Mouse (Mus musculus): ENCODE results near the gene Kif4. TPM values are rescaled to one million over a fixed set of nuclear protein-coding genes. Genes with fewer than 3 reads are reported as not detected.
A peak's percentile ranks its signal among the peaks of the same experiment; 100 is the strongest.

The Kif4 gene
- total RNA-seq (2021) (under 1 TPM; 0.23 to 0.45 TPM), polyA plus RNA-seq (2012; rRNA removed) (0.16 and 0.18 TPM in 2 replicates)
- long read RNA-seq, result 0 reads

GRCm38 (mm10) chrX:100625546-100625801, at the start of gene Kif4:
Gene Kif4 (plus strand): TSS chrX:100625737.
- no peak for DNase-seq
- TF ChIP-seq CTCF (IDR thresholded peaks at IDR 0.05) (no peak), EP300 (IDR thresholded peaks at IDR 0.05; ENCODE audit: insufficient read depth, low read depth, low read length) (no peak), POLR2A (IDR thresholded peaks at IDR 0.05; ENCODE audit: insufficient read depth, low read depth, low read length) (no peak)
- peak within 1 kb of the TSS; percentile 68 for H3K9ac ChIP-seq (ENCODE audit: low read depth, low read length)
- H3K36me3 ChIP-seq (ENCODE audit: control insufficient read depth, insufficient read depth, low read length), result no peaks in the 10 kb centered on the region
- 13% methylated on average over 3 of the region's 3 CpGs for WGBS
- H3K4me3 ChIP-seq, result peak within 1 kb of the TSS; percentile 60
- no peaks in the 10 kb centered on the region for H3K27me3 ChIP-seq (ENCODE audit: control insufficient read depth, insufficient read depth, low read length)
- H3K79me2 ChIP-seq (replicated peaks; ENCODE audit: control insufficient read depth, insufficient read depth, low read length), result no peaks in the 10 kb centered on the region
- intact Hi-C loops (cut with DNase I), result no loop called here
- no peaks in the 10 kb centered on the region for H3K4me1 ChIP-seq (ENCODE audit: control insufficient read depth, insufficient read depth, low read length)
- peak within 1 kb of the TSS; percentile 72 for H3K27ac ChIP-seq

- Histone ChIP-seq H3K9ac (ENCODE audit: low read depth, low read length) (no peak within 1 kb of the TSS), H3K27me3 (ENCODE audit: control insufficient read depth, insufficient read depth, low read length) (no peaks in the 10 kb centered on the region), H3K4me1 (ENCODE audit: control insufficient read depth, insufficient read depth, low read length) (no peaks in the 10 kb centered on the region), H3K79me2 (replicated peaks; ENCODE audit: control insufficient read depth, insufficient read depth, low read length) (no peaks in the 10 kb centered on the region), H3K36me3 (ENCODE audit: control insufficient read depth, insufficient read depth, low read length) (no peaks in the 10 kb centered on the region), H3K4me3 (no peak within 1 kb of the TSS), H3K27ac (no peak within 1 kb of the TSS)
- intact Hi-C loops (cut with DNase I), result no loop called here
- DNase-seq, result no peak
- WGBS, result 56% methylated on average over 4 of the region's 4 CpGs
- no peak for TF ChIP-seq CTCF (IDR thresholded peaks at IDR 0.05)
These were observed 30.7 kb upstream of the Kif4 start, which contains the start of gene P2ry4 for GRCm38 (mm10) chrX:100594791-100595190. Gene P2ry4 (minus strand): TSS chrX:100594869.

DNA sequence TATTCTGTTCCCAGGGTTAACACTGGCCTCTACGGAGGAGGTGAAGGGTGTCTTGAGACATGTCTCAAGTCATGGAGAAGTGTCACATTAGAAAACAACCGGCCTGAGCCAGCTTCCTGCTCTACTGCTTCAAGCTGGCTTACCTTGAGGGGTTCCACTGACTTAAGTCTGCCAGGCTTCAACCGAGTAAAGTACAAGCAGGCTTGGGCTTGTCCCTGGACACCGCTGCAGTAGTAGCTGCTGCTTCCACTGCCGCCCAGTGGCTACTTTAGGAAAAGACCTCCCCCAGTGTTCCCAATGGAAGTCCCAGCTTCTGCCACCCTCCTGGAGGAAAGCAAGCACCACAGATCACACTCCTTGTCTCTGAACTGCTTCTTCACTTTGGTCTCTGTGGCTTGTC, 28.1 kb upstream of the Kif4 start:
- Histone ChIP-seq H3K9ac (ENCODE audit: low read depth, low read length) (no peak overlapping the region), H3K4me1 (ENCODE audit: control insufficient read depth, insufficient read depth, low read length) (no peaks in the 10 kb centered on the region), H3K27ac (no peak overlapping the region), H3K79me2 (replicated peaks; ENCODE audit: control insufficient read depth, insufficient read depth, low read length) (no peaks in the 10 kb centered on the region), H3K36me3 (ENCODE audit: control insufficient read depth, insufficient read depth, low read length) (no peaks in the 10 kb centered on the region), H3K4me3 (no peak overlapping the region), H3K27me3 (ENCODE audit: control insufficient read depth, insufficient read depth, low read length) (no peaks in the 10 kb centered on the region)
- TF ChIP-seq POLR2A (IDR thresholded peaks at IDR 0.05; ENCODE audit: insufficient read depth, low read depth, low read length) (no peak), CTCF (IDR thresholded peaks at IDR 0.05) (peak; percentile 63), EP300 (IDR thresholded peaks at IDR 0.05; ENCODE audit: insufficient read depth, low read depth, low read length) (no peak)
- peak in 1 of 2 experiments; percentile 6 for DNase-seq
- intact Hi-C loops (cut with DNase I), result no loop called here
- WGBS, result 25% methylated on average over 5 of the region's 5 CpGs

DNA sequence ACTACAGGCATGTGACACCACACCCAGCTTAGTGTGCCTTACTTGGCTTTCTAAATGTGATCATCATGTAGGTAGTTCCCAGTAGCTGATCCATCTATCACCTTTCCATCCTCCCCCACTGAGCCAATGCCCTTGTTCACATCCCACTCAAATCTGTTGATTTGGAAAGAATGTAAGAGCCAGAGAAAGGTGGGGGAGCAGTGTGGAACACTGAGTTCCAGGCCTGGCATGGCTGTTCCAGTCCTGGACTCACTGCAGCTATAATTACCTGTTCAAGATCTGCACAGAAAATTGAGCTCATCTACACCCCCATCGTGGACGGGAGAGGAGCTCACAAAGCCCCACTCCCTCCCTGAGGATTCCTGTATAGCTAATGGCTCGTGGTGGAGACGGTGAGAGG, 25.8 kb upstream of the Kif4 start:
- H3K4me3 ChIP-seq, result no peak overlapping the region
- H3K4me1 ChIP-seq (ENCODE audit: control insufficient read depth, insufficient read depth, low read length), result no peaks in the 10 kb centered on the region
- no peak for DNase-seq
- no peak overlapping the region for H3K27ac ChIP-seq
- H3K27me3 ChIP-seq (ENCODE audit: control insufficient read depth, insufficient read depth, low read length), result no peaks in the 10 kb centered on the region
- H3K36me3 ChIP-seq (ENCODE audit: control insufficient read depth, insufficient read depth, low read length), result no peaks in the 10 kb centered on the region
- WGBS, result 73% methylated on average over 4 of the region's 4 CpGs
- no peaks in the 10 kb centered on the region for H3K79me2 ChIP-seq (replicated peaks; ENCODE audit: control insufficient read depth, insufficient read depth, low read length)
- intact Hi-C loops (cut with DNase I), result no loop called here
- TF ChIP-seq CTCF (IDR thresholded peaks at IDR 0.05) (no peak), EP300 (IDR thresholded peaks at IDR 0.05; ENCODE audit: insufficient read depth, low read depth, low read length) (no peak), POLR2A (IDR thresholded peaks at IDR 0.05; ENCODE audit: insufficient read depth, low read depth, low read length) (no peak)
- no peak overlapping the region for H3K9ac ChIP-seq (ENCODE audit: low read depth, low read length)

DNA sequence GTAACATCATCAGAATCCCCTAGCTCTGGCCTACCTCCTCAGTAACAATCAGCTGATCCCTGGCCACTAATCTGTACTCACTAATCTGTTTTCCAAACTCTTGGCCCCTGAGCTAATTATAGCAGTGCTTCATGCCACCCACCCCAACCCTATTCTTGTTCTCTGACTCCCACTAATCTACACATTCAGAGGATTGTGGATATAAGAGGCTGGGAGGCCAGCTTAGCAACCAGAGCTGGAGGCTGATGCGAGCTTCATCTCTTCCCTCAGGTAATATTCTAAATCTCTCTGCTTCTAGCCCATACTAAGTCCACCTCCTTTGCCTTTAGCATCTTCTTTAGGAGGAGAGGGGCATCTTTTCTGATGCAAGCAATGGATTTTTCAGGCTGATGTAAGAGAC, 20.2 kb upstream of the Kif4 start, which contains the start of gene Arr3:
Gene Arr3, plus strand, starts transcription at position 184 of the 400 bp plus-strand sequence.
- H3K4me1 ChIP-seq (ENCODE audit: control insufficient read depth, insufficient read depth, low read length), result no peaks in the 10 kb centered on the region
- H3K36me3 ChIP-seq (ENCODE audit: control insufficient read depth, insufficient read depth, low read length), result no peaks in the 10 kb centered on the region
- intact Hi-C loops (cut with DNase I), result no loop called here
- WGBS, result 76% methylated on average over 1 of the region's 1 CpGs
- no peak within 1 kb of the TSS for H3K9ac ChIP-seq (ENCODE audit: low read depth, low read length)
- H3K27me3 ChIP-seq (ENCODE audit: control insufficient read depth, insufficient read depth, low read length), result no peaks in the 10 kb centered on the region
- H3K4me3 ChIP-seq, result no peak within 1 kb of the TSS
- H3K27ac ChIP-seq, result no peak within 1 kb of the TSS
- TF ChIP-seq POLR2A (IDR thresholded peaks at IDR 0.05; ENCODE audit: insufficient read depth, low read depth, low read length) (no peak), CTCF (IDR thresholded peaks at IDR 0.05) (no peak), EP300 (IDR thresholded peaks at IDR 0.05; ENCODE audit: insufficient read depth, low read depth, low read length) (no peak)
- DNase-seq, result no peak
- H3K79me2 ChIP-seq (replicated peaks; ENCODE audit: control insufficient read depth, insufficient read depth, low read length), result no peaks in the 10 kb centered on the region

- no peak overlapping the region for H3K9ac ChIP-seq (ENCODE audit: low read depth, low read length)
- H3K36me3 ChIP-seq (ENCODE audit: control insufficient read depth, insufficient read depth, low read length), result no peaks in the 10 kb centered on the region
- H3K27me3 ChIP-seq (ENCODE audit: control insufficient read depth, insufficient read depth, low read length), result no peaks in the 10 kb centered on the region
- H3K27ac ChIP-seq, result no peak overlapping the region
- TF ChIP-seq EP300 (IDR thresholded peaks at IDR 0.05; ENCODE audit: insufficient read depth, low read depth, low read length) (no peak), POLR2A (IDR thresholded peaks at IDR 0.05; ENCODE audit: insufficient read depth, low read depth, low read length) (no peak), CTCF (IDR thresholded peaks at IDR 0.05) (no peak)
- H3K4me1 ChIP-seq (ENCODE audit: control insufficient read depth, insufficient read depth, low read length), result no peaks in the 10 kb centered on the region
- intact Hi-C loops (cut with DNase I), result no loop called here
- no peaks in the 10 kb centered on the region for H3K79me2 ChIP-seq (replicated peaks; ENCODE audit: control insufficient read depth, insufficient read depth, low read length)
- H3K4me3 ChIP-seq, result no peak overlapping the region
- WGBS, result 59% methylated on average over 3 of the region's 3 CpGs
- DNase-seq, result no peak
These were observed 7.0 kb upstream of the Kif4 start for GRCm38 (mm10) chrX:100618488-100618887.
